Mouse (Mus musculus) pancreas, adult 10 weeks (tissue): ENCODE results near the gene Olfr1507. TPM values are rescaled to one million over a fixed set of nuclear protein-coding genes. Genes with fewer than 3 reads are reported as not detected.

Experiments used
- polyA plus RNA-seq: library from polyadenylated mRNA; stranded (reverse); fragments of 350-450 nt; fragmentation: Illumina TruSeq; extraction: RNeasy Lipid Tissue Mini Kit (QIAGEN cat#74804); gene quantifications from one replicate; pipeline ENCODE4 v1.2.3, GENCODE M21; 2015; ENCODE audit warnings: low read depth, low replicate concordance; ENCODE audit not compliant: insufficient read depth

Gene Olfr1507
- not detected for polyA plus RNA-seq

DNA sequence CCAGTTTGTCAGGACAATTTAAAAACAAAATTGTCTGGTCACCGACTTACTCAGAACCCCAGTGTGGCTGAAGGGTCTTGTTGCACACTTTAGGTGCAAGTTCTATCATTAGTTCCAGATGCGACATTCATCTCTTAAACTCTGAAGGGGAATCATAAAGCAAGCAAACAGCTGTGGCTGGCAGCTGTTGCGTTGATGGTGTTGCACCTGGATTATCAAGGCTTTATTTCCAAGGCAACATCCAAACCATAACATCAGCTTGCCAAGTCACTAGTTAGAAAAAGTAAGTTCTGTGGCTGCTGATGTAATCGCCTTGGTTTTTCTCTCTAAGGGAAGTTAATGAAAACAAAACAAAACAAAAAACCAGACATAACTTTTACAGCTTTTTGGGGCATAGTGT lies at the start of gene Olfr1507:
Olfr1507 (minus strand) TSS at position 234 of the 400 bp plus-strand sequence.

DNA sequence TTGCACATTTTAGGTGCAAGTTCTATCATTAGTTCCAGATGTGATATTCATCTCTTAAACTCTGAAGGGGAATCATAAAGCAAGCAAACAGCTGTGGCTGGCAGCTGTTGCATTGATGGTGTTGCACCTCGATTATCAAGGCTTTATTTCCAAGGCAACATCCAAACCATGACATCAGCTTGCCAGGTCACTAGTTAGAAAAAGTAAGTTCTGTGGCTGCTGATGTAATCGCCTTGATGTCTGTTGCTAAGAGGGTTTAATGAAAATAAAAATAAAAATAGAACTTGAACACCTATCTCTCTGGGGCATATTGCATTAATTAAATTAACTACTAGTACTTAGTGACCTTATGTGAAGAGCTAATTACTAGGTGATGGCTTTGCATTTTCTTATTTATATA lies 28.2 kb downstream of the Olfr1507 start, which contains the start of gene Olfr1508:
Olfr1508 (minus strand) TSS at position 101 of the 400 bp plus-strand sequence.

DNA sequence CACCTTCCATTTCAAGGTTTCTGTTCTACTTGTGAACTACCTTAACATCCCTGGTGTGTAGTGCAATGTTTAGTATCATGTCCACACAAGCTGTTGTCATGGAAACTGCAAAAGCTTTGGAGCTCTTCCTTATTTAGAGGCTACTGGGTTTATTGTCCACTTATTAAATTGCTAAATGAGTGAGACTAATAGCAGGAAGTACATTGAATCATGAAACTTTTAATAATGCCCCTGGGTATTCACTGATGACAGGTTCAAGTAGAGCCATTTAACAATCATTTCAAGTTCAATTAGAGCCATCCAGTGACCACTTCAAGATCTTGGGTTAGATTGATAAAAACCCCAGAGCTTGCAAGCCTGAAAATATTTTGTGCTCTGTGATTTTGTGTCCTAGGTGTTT lies 52.9 kb downstream of the Olfr1507 start, which contains the start of gene Olfr1509:
Olfr1509 (plus strand) TSS at position 301 of the 400 bp plus-strand sequence.

Other genes with a start within 250 kb of the Olfr1507 start
- gene Chd8, start 238.0 kb downstream of the Olfr1507 start, polyA plus RNA-seq = 13.8 TPM
- gene Tox4, start 216.6 kb downstream of the Olfr1507 start, polyA plus RNA-seq = 5.0 TPM
- 3.7 TPM for gene Rab2b, start 216.2 kb downstream of the Olfr1507 start, polyA plus RNA-seq
- 17.2 TPM for gene Mettl3, start 190.6 kb downstream of the Olfr1507 start, polyA plus RNA-seq
- gene Sall2, start 167.0 kb downstream of the Olfr1507 start, polyA plus RNA-seq = 1.2 TPM
- gene Olfr1513, start 139.3 kb downstream of the Olfr1507 start, polyA plus RNA-seq = not detected
- gene Olfr1512, start 116.6 kb downstream of the Olfr1507 start, polyA plus RNA-seq = not detected
- not detected for gene Olfr1511, start 98.4 kb downstream of the Olfr1507 start, polyA plus RNA-seq
- gene Olfr1510, start 81.4 kb downstream of the Olfr1507 start, polyA plus RNA-seq = not detected
- gene Olfr1509, start 52.8 kb downstream of the Olfr1507 start, polyA plus RNA-seq = not detected
- not detected for gene Olfr1508, start 28.3 kb downstream of the Olfr1507 start, polyA plus RNA-seq